Mouse (Mus musculus): ENCODE data around the gene Afg3l1. TPM values are rescaled to one million over a fixed set of nuclear protein-coding genes. Genes with fewer than 3 reads are reported as not detected.

Afg3l1 gene
- polyA plus RNA-seq, 1 experiment from 2014 or later = 21.9 TPM

DNA sequence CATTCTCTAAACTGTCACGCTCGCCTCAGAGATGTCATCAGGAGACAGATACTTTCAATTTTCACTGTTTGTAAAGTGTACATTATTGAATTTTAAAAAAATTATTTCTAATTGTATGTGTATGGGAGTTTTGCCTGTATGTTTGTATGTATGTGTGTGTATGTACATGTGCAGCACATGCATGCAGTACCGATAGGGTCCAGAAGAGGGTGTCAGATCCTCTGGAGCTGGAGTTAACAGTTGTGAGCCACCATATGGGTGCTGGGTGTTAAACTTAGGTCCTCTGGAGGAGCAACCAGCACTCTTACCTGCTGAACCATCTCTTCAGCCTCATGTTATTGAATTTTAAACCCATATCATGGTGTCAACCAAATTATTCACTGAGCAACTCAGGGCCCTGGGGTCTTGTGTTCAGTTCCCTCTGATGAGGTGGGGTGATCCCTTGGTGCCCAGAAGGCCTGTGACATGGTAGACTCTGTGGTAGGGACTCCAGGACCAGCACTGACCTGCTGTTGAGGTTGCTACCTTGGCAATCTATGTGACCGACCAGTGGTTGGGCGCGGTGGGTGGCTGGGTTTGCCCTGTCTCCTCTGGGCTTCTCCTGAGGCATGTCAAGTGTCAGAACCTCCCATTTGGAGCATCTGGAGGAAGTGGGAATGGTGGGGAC, 26.2 kb downstream of the Afg3l1 start:
- Histone ChIP-seq H3K4me2 (ENCODE audit: low read depth, low read length) (no peak overlapping the region), H3K9me3 (replicated peaks; ENCODE audit: control insufficient read depth, low read length) (no peaks in the 10 kb centered on the region), H3K27me3 (ENCODE audit: control insufficient read depth, insufficient read depth, low read depth, low read length) (no peaks in the 10 kb centered on the region), H3K4me1 (ENCODE audit: control insufficient read depth, low read depth, low read length) (no peaks in the 10 kb centered on the region), H3K4me3 (ENCODE audit: low read depth, low read length) (no peak overlapping the region), H3K36me3 (ENCODE audit: control insufficient read depth, insufficient read depth) (peaks cover 25% of the 10 kb centered on the region), H3K27ac (ENCODE audit: low read length) (no peak overlapping the region), H3K9ac (ENCODE audit: low read depth, low read length) (no peak overlapping the region)
- 91% methylated on average over 6 of the region's 6 CpGs for WGBS (ENCODE audit: insufficient replicate concordance)
- ATAC-seq (ENCODE audit: low read depth) = no peak

DNA sequence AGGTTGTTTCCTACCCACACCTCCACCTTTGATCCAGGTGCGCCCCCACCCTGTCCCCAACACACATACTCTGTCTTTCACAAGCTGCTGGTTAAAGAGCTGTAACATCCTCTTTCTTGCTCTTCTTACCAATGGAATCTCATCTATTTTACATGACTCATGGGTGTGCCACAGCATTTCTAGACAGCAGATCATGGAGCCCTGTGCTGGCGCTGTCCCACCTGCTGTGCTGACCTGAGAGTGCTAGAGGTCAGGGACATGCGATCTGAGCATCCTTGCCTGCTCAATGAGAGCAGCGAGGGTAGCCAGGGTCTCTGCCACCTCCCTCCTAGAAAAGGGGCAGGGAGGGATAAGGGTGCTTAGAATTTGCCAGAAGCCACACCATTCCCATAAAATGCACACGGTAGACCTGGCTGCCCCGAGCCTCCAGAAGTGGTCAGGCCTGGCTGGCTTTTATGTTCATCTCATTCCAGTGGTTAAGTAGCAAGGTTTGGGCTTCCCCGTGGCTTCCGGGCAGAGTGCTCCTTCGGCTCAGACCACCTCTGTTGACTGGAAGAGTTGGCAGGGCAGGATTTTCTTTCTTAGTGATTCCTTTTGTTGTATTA, 27.0 kb downstream of the Afg3l1 start:
- WGBS (ENCODE audit: insufficient replicate concordance) = 81% methylated on average over 9 of the region's 9 CpGs
- no peak overlapping the region for H3K27ac ChIP-seq (ENCODE audit: low read length)
- ATAC-seq (ENCODE audit: low read depth) = no peak
- H3K4me2 ChIP-seq (ENCODE audit: low read depth, low read length) = no peak overlapping the region
- H3K9me3 ChIP-seq (replicated peaks; ENCODE audit: control insufficient read depth, low read length) = no peaks in the 10 kb centered on the region
- peaks cover 25% of the 10 kb centered on the region for H3K36me3 ChIP-seq (ENCODE audit: control insufficient read depth, insufficient read depth)
- no peaks in the 10 kb centered on the region for H3K27me3 ChIP-seq (ENCODE audit: control insufficient read depth, insufficient read depth, low read depth, low read length)
- H3K4me1 ChIP-seq (ENCODE audit: control insufficient read depth, low read depth, low read length) = no peaks in the 10 kb centered on the region
- no peak overlapping the region for H3K9ac ChIP-seq (ENCODE audit: low read depth, low read length)
- H3K4me3 ChIP-seq (ENCODE audit: low read depth, low read length) = no peak overlapping the region

DNA sequence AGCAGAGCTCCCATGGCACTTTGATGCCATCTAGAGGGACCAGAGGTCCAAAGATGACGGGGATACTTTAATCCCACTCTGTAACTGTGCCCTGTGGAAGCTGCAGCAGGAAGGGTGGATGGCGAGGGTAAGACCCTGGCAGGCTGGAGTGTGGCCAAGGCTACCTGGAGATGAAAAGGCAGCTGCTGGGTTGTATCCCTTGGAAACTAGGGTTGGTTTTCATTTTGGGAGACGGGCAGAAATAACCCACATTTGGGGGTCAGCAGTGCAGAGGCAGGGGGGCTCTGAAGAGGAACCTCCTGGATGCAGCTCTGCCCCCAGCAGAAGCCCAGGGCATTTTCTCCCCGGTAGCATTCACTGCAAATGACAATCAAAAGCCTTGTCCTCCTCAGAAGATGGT, 27.6 kb downstream of the Afg3l1 start:
- Histone ChIP-seq H3K36me3 (ENCODE audit: control insufficient read depth, insufficient read depth) (peaks cover 25% of the 10 kb centered on the region), H3K4me1 (ENCODE audit: control insufficient read depth, low read depth, low read length) (no peaks in the 10 kb centered on the region), H3K4me3 (ENCODE audit: low read depth, low read length) (no peak overlapping the region), H3K27ac (ENCODE audit: low read length) (no peak overlapping the region), H3K9me3 (replicated peaks; ENCODE audit: control insufficient read depth, low read length) (no peaks in the 10 kb centered on the region), H3K9ac (ENCODE audit: low read depth, low read length) (no peak overlapping the region), H3K4me2 (ENCODE audit: low read depth, low read length) (no peak overlapping the region), H3K27me3 (ENCODE audit: control insufficient read depth, insufficient read depth, low read depth, low read length) (no peaks in the 10 kb centered on the region)
- WGBS (ENCODE audit: insufficient replicate concordance) = 72% methylated on average over 4 of the region's 4 CpGs
- ATAC-seq (ENCODE audit: low read depth) = no peak

DNA sequence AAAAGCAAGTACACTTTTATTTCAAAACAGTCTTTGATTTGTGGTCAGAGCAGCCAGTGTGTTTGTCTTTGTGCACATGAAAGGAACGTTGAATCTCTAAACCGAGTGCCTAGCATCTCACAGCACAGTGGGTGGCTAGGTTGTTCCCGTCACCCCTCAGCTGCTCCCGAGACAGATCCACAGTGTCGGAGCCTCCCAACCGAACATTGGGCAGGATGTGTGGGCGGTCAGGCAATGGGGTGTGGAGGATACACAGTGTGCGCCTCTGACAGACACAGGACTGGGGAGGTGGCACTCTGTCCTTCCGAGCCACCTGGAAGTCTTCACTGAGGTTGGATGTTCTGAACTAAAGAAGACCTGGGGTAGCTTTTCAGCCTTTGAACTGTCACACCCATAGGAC, 28.0 kb downstream of the Afg3l1 start:
- no peak overlapping the region for H3K27ac ChIP-seq (ENCODE audit: low read length)
- no peaks in the 10 kb centered on the region for H3K27me3 ChIP-seq (ENCODE audit: control insufficient read depth, insufficient read depth, low read depth, low read length)
- H3K4me3 ChIP-seq (ENCODE audit: low read depth, low read length) = no peak overlapping the region

DNA sequence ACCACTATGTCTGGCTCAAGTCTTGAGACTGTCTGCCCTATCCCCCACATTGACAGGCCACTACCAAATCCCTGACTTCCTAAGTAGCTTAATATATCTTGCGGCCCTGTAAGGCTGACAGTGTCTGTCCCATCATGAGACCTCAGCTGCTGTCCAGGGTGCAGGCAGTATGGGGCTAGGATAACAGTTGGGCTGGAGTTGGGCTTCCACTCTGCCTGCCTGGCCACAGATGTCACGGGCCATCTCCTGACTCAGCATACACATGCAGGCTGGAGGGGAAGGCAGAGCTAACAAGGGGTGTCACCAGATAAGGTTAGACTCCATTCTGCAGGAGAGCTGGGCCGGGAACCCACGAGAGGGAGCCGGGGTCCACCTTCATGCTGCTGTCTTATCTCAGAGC, 29.4 kb downstream of the Afg3l1 start:
- H3K27me3 ChIP-seq (ENCODE audit: control insufficient read depth, insufficient read depth, low read depth, low read length) = no peaks in the 10 kb centered on the region
- no peaks in the 10 kb centered on the region for H3K4me1 ChIP-seq (ENCODE audit: control insufficient read depth, low read depth, low read length)
- H3K4me3 ChIP-seq (ENCODE audit: low read depth, low read length) = no peak overlapping the region
- no peak overlapping the region for H3K9ac ChIP-seq (ENCODE audit: low read depth, low read length)
- H3K9me3 ChIP-seq (replicated peaks; ENCODE audit: control insufficient read depth, low read length) = no peaks in the 10 kb centered on the region
- H3K27ac ChIP-seq (ENCODE audit: low read length) = no peak overlapping the region
- 40% methylated on average over 5 of the region's 5 CpGs for WGBS (ENCODE audit: insufficient replicate concordance)
- no peak for ATAC-seq (ENCODE audit: low read depth)
- H3K4me2 ChIP-seq (ENCODE audit: low read depth, low read length) = no peak overlapping the region
- H3K36me3 ChIP-seq (ENCODE audit: control insufficient read depth, insufficient read depth) = peaks cover 15% of the 10 kb centered on the region

More for the DNA sequence above, 28.0 kb downstream of the Afg3l1 start:
- Histone ChIP-seq H3K9ac (ENCODE audit: low read depth, low read length) (no peak overlapping the region), H3K36me3 (ENCODE audit: control insufficient read depth, insufficient read depth) (peaks cover 25% of the 10 kb centered on the region), H3K4me1 (ENCODE audit: control insufficient read depth, low read depth, low read length) (no peaks in the 10 kb centered on the region), H3K9me3 (replicated peaks; ENCODE audit: control insufficient read depth, low read length) (no peaks in the 10 kb centered on the region), H3K4me2 (ENCODE audit: low read depth, low read length) (no peak overlapping the region)
- ATAC-seq (ENCODE audit: low read depth) = no peak
- WGBS (ENCODE audit: insufficient replicate concordance) = 79% methylated on average over 9 of the region's 9 CpGs

DNA sequence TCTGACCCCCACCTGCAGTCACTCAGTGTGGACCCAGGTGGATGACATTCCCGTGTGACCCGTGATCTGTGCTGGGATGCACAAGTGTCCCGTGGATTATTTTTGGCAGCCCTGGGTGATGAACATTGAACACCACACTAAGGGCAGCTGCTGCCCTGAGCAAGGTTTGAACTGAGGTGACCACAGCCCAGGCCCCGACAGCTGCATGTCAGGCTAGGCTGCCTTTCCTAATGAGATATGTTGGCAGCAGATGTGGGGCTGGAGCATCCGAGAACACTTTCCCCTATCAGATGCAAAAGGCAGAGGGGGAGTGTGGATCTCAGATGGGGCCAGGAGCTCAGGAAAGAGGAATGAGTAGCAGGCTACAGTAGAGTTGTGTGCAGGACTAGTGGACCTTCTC, 33.1 kb downstream of the Afg3l1 start:
- H3K4me2 ChIP-seq (ENCODE audit: low read depth, low read length) = no peak overlapping the region
- ATAC-seq (ENCODE audit: low read depth) = no peak
- 61% methylated on average over 5 of the region's 5 CpGs for WGBS (ENCODE audit: insufficient replicate concordance)

DNA sequence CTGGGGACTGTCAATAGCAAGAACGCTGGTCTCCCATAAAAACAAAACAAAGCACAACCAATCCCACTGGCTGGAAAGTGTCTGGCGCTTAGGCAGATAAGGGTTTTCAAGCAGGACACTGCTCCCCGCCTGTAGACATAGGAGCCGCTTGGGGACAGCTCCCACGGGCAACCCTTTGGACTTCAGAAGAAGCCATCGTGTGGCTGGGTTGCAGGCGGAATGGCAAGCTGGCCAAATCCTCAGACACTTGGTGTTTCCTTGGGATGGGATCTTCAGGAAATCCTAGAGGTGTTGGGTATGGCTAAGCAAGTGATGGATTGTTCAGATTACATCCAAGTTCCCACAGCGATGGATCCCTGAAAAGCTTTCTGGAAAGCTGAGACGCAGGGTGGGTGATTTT, 36.4 kb downstream of the Afg3l1 start:
- Histone ChIP-seq H3K4me1 (ENCODE audit: control insufficient read depth, low read depth, low read length) (peaks cover 10% of the 10 kb centered on the region), H3K36me3 (ENCODE audit: control insufficient read depth, insufficient read depth) (no peaks in the 10 kb centered on the region), H3K9me3 (replicated peaks; ENCODE audit: control insufficient read depth, low read length) (no peaks in the 10 kb centered on the region), H3K9ac (ENCODE audit: low read depth, low read length) (no peak overlapping the region), H3K27ac (ENCODE audit: low read length) (no peak overlapping the region), H3K4me2 (ENCODE audit: low read depth, low read length) (no peak overlapping the region), H3K4me3 (ENCODE audit: low read depth, low read length) (no peak overlapping the region), H3K27me3 (ENCODE audit: control insufficient read depth, insufficient read depth, low read depth, low read length) (peaks cover 45% of the 10 kb centered on the region)
- WGBS (ENCODE audit: insufficient replicate concordance) = 7% methylated on average over 9 of the region's 9 CpGs
- no peak for ATAC-seq (ENCODE audit: low read depth)

More for the DNA sequence above, 33.1 kb downstream of the Afg3l1 start:
- no peaks in the 10 kb centered on the region for H3K36me3 ChIP-seq (ENCODE audit: control insufficient read depth, insufficient read depth)
- H3K4me1 ChIP-seq (ENCODE audit: control insufficient read depth, low read depth, low read length) = peaks cover 5% of the 10 kb centered on the region; the same call in 1 of the 2 replicates
- peaks cover 33% of the 10 kb centered on the region for H3K27me3 ChIP-seq (ENCODE audit: control insufficient read depth, insufficient read depth, low read depth, low read length)
- no peaks in the 10 kb centered on the region for H3K9me3 ChIP-seq (replicated peaks; ENCODE audit: control insufficient read depth, low read length)
- H3K9ac ChIP-seq (ENCODE audit: low read depth, low read length) = no peak overlapping the region
- no peak overlapping the region for H3K4me3 ChIP-seq (ENCODE audit: low read depth, low read length)
- no peak overlapping the region for H3K27ac ChIP-seq (ENCODE audit: low read length)

DNA sequence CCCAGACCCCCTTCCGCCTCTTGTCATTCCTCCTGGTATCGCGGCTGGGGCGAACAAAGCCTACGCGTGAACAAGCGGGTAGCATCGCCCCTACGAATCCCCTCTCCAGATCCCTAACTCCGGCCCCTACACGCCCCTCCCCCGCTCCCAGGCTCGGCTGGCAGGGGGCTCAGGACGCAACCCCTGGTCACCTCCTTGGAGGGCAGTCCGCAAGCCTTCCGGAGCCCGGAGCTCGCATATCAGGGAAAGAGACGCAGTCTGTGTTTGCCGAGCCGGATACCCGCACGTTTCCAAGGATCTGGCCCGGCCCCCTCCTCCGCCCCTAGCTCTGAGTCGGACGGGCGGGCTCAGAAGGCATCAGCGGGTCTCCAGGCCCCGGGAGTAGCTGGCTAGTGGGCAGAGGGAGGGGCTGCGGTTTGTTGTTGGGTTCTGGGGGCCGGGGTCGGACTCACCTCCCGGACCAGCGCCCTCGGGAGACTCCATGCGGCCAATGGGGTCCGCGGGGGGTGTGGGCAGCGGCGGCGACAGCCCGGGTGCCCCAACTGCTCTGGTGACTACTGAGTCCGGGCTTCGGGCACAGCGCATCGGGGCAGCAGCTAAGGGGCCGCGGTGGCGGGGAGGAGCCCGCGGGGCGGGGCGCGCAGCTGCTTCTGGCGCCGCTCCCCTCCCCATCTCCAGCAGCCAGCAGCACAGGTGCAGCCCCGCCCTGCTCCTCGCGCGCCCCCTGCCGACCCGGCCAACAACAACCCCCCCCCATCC, 37.3 kb downstream of the Afg3l1 start, which contains the start of gene Dbndd1:
TSS of gene Dbndd1 (minus strand) at position 683 of the 759 bp plus-strand sequence.
- Histone ChIP-seq H3K27ac (ENCODE audit: low read length) (no peak within 1 kb of the TSS), H3K9ac (ENCODE audit: low read depth, low read length) (no peak within 1 kb of the TSS), H3K27me3 (ENCODE audit: control insufficient read depth, insufficient read depth, low read depth, low read length) (peaks cover 45% of the 10 kb centered on the region), H3K36me3 (ENCODE audit: control insufficient read depth, insufficient read depth) (no peaks in the 10 kb centered on the region), H3K4me1 (ENCODE audit: control insufficient read depth, low read depth, low read length) (peaks cover 13% of the 10 kb centered on the region), H3K9me3 (replicated peaks; ENCODE audit: control insufficient read depth, low read length) (no peaks in the 10 kb centered on the region), H3K4me2 (ENCODE audit: low read depth, low read length) (peak within 1 kb of the TSS; percentile 71), H3K4me3 (ENCODE audit: low read depth, low read length) (peak within 1 kb of the TSS; percentile 56)
- 0% methylated on average over 46 of the region's 63 CpGs for WGBS (ENCODE audit: insufficient replicate concordance)
- no peak for ATAC-seq (ENCODE audit: low read depth)

DNA sequence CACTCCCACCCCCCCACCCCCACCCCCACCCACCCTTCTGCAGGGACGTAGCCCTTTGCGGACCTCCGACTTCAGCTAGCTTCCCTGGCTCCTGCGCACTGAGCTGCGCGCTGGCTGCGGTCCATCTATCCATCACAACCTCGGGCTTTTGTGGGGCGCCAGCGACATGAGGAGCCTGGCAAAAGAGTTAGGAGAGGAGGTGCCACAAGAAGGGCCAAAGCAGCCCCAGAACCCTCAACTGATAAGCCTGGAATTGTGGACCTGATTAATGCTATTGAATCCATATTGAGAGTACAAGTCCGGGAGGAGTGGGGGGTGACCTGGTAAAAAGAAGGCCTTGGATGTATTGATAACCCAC, 37.8 kb downstream of the Afg3l1 start:
- H3K27me3 ChIP-seq (ENCODE audit: control insufficient read depth, insufficient read depth, low read depth, low read length) = peaks cover 45% of the 10 kb centered on the region

More for the DNA sequence above, 37.8 kb downstream of the Afg3l1 start:
- ATAC-seq (ENCODE audit: low read depth) = no peak
- 3% methylated on average over 11 of the region's 11 CpGs for WGBS (ENCODE audit: insufficient replicate concordance)
- H3K27ac ChIP-seq (ENCODE audit: low read length) = no peak overlapping the region
- peak overlapping the region; percentile 71; the same call in 1 of the 2 replicates for H3K4me2 ChIP-seq (ENCODE audit: low read depth, low read length)
- no peak overlapping the region for H3K4me3 ChIP-seq (ENCODE audit: low read depth, low read length)
- H3K36me3 ChIP-seq (ENCODE audit: control insufficient read depth, insufficient read depth) = no peaks in the 10 kb centered on the region
- H3K4me1 ChIP-seq (ENCODE audit: control insufficient read depth, low read depth, low read length) = peaks cover 13% of the 10 kb centered on the region
- H3K9ac ChIP-seq (ENCODE audit: low read depth, low read length) = no peak overlapping the region
- no peaks in the 10 kb centered on the region for H3K9me3 ChIP-seq (replicated peaks; ENCODE audit: control insufficient read depth, low read length)

Data from liver, embryonic 16.5 days (tissue).